Mouse (Mus musculus) liver, adult 2 months (tissue): ENCODE results near the gene Rd3l. TPM values are rescaled to one million over a fixed set of nuclear protein-coding genes. Genes with fewer than 3 reads are reported as not detected.
"Not testable (repeated sequence)": the region's sequence is repeated elsewhere in the genome, so short reads cannot be mapped to it uniquely, and the experiment has no call there.

ENCODE experiments used
- DNase-seq: peaks from one replicate; pipeline ENCODE4 v3.0.0-alpha.2; 2011; ENCODE audit warnings: low read depth, low spot score; ENCODE audit errors: extremely low read depth
- H3K27ac ChIP-seq: fragments of 200-500 bp; replicated peaks from 2 replicates; pipeline ENCODE4 v1.5.1; 2012; ENCODE audit warnings: low read depth, mild to moderate bottlenecking, control low read depth, inconsistent platforms, low read length; ENCODE audit not compliant: insufficient read depth
- H3K27me3 ChIP-seq: fragments of 200-500 bp; 2 replicates; pipeline ENCODE4 v1.6.1; 2012; ENCODE audit warnings: mild to moderate bottlenecking, moderate library complexity, low read length, inconsistent platforms; ENCODE audit not compliant: control insufficient read depth, insufficient read depth
- H3K36me3 ChIP-seq: fragments of 200-500 bp; 2 replicates; pipeline ENCODE4 v1.6.1; 2012; ENCODE audit warnings: low read length, inconsistent platforms; ENCODE audit not compliant: control insufficient read depth, insufficient read depth
- H3K4me1 ChIP-seq: fragments of 200-500 bp; 2 replicates; pipeline ENCODE4 v1.6.1; 2011; ENCODE audit warnings: low read length; ENCODE audit not compliant: control insufficient read depth, insufficient read depth
- H3K4me3 ChIP-seq: fragments of 200-500 bp; 2 replicates; pipeline ENCODE4 v1.5.1; 2011; ENCODE audit warnings: low read depth, mild to moderate bottlenecking, control low read depth, low read length, moderate library complexity; ENCODE audit not compliant: insufficient read depth
- H3K79me2 ChIP-seq: fragments of 200-500 bp; 2 replicates; pipeline ENCODE4 v1.6.1; 2012; ENCODE audit warnings: inconsistent platforms, mild to moderate bottlenecking, low read length, moderate library complexity; ENCODE audit not compliant: control insufficient read depth, insufficient read depth
- H3K9ac ChIP-seq: fragments of 200-500 bp; 2 replicates; pipeline ENCODE4 v1.6.1; 2012; ENCODE audit warnings: low read depth, mild to moderate bottlenecking, control low read depth, inconsistent platforms, low read length
- CTCF ChIP-seq: fragments of 200-500 bp; IDR thresholded peaks from 2 replicates; pipeline ENCODE4 v1.5.1; 2011; ENCODE audit warnings: low read depth, low read length, control low read depth
- POLR2A ChIP-seq: fragments of 200-500 bp; IDR thresholded peaks from 2 replicates; pipeline ENCODE4 v1.6.1; 2011; ENCODE audit warnings: low read length, control low read depth; ENCODE audit not compliant: insufficient read depth; ENCODE audit errors: extremely low read depth
- WGBS: fragments of 180-500 bp; shearing (Covaris S2); methylation state at CpG from one replicate; pipeline ENCODE4 v1.1.7; 2018; 5-methylcytosine and 5-hydroxymethylcytosine counted together
- polyA plus RNA-seq: library from polyadenylated mRNA; depleted of rRNA; stranded (reverse); fragments of >200 nt; gene quantifications from 2 replicates; pipeline ENCODE4 v1.2.3, GENCODE M21; 2012
- total RNA-seq: library from RNA; depleted of rRNA; stranded (reverse); fragments of >200 nt; gene quantifications from 2 replicates; pipeline ENCODE4 v1.2.3, GENCODE M21; 2014

Rd3l gene
- total and polyA plus RNA-seq, 2 experiments = not detected

GRCm38 (mm10) chr12:111963339-111963738 lies 17.8 kb downstream of the Rd3l start:
- Histone ChIP-seq H3K27me3 (no peaks in the 10 kb centered on the region), H3K4me1 (peaks cover 9% of the 10 kb centered on the region), H3K79me2 (peaks cover 23% of the 10 kb centered on the region), H3K4me3 (no peak overlapping the region), H3K9ac (no peak overlapping the region), H3K27ac (no peak overlapping the region), H3K36me3 (peaks cover 10% of the 10 kb centered on the region; the same call in 1 of the 2 replicates)
- TF ChIP-seq CTCF = no peak
- no peak for TF ChIP-seq POLR2A
- DNase-seq = no peak
- WGBS = 61% methylated on average over 5 of the region's 5 CpGs

- Histone ChIP-seq H3K4me1 (peaks cover 5% of the 10 kb centered on the region; the same call in 1 of the 2 replicates), H3K27ac (no peak overlapping the region), H3K36me3 (peaks cover 10% of the 10 kb centered on the region; the same call in 1 of the 2 replicates), H3K27me3 (no peaks in the 10 kb centered on the region), H3K4me3 (no peak overlapping the region), H3K79me2 (no peaks in the 10 kb centered on the region), H3K9ac (0 out of 2 replicates have a peak overlapping the region, but pooled peaks have one; percentile 28)
- 28% methylated on average over 9 of the region's 9 CpGs for WGBS
- DNase-seq = peak; percentile 71
- TF ChIP-seq POLR2A = no peak
- TF ChIP-seq CTCF = peak; percentile 82
Measured at GRCm38 (mm10) chr12:111958101-111958865, 22.8 kb downstream of the Rd3l start.

GRCm38 (mm10) chr12:111956173-111956572 lies 24.9 kb downstream of the Rd3l start:
- Histone ChIP-seq H3K27me3 (no peaks in the 10 kb centered on the region), H3K4me3 (no peak overlapping the region), H3K4me1 (peaks cover 13% of the 10 kb centered on the region), H3K27ac (peak overlapping the region; percentile 59), H3K9ac (no peak overlapping the region), H3K79me2 (no peaks in the 10 kb centered on the region), H3K36me3 (peaks cover 4% of the 10 kb centered on the region; the same call in 1 of the 2 replicates)
- TF ChIP-seq CTCF (no peak), POLR2A (no peak)
- peak; percentile 86 for DNase-seq
- 29% methylated on average over 5 of the region's 5 CpGs for WGBS

DNA sequence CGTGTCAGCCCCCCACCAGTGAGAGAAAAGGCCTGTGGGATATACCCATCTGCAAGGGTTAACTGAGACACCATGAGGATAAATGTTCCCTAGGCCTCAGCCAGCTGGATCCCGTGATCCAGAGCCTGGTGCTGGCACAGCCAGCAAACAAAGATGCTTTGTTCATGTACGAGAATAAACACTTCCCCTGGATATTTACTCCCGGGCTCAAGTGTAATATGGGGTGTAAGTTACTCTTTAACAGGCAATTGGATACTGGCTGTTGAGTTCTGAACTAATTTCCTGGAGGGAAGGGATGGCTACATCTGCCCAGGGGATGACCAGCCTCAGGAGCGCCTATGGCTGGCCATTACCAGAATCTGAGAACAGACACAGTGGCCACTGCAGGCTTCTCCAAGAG lies 29.4 kb downstream of the Rd3l start:
- no peak overlapping the region for H3K4me3 ChIP-seq
- TF ChIP-seq POLR2A = no peak
- TF ChIP-seq CTCF = no peak
- no peaks in the 10 kb centered on the region for H3K27me3 ChIP-seq
- DNase-seq = peak; percentile 77
- peaks cover 18% of the 10 kb centered on the region for H3K4me1 ChIP-seq
- no peak overlapping the region for H3K9ac ChIP-seq
- 33% methylated on average over 5 of the region's 5 CpGs for WGBS
- no peaks in the 10 kb centered on the region for H3K79me2 ChIP-seq
- H3K27ac ChIP-seq = peak overlapping the region; percentile 5; the same call in 1 of the 2 replicates
- no peaks in the 10 kb centered on the region for H3K36me3 ChIP-seq

GRCm38 (mm10) chr12:111950486-111950885 lies 30.6 kb downstream of the Rd3l start:
- Histone ChIP-seq H3K9ac (no peak overlapping the region), H3K36me3 (no peaks in the 10 kb centered on the region), H3K79me2 (no peaks in the 10 kb centered on the region), H3K4me1 (peaks cover 16% of the 10 kb centered on the region), H3K27me3 (no peaks in the 10 kb centered on the region), H3K4me3 (no peak overlapping the region), H3K27ac (no peak overlapping the region)
- peak; percentile 75 for DNase-seq
- WGBS = 23% methylated on average over 5 of the region's 5 CpGs
- TF ChIP-seq POLR2A (no peak), CTCF (no peak)

- Histone ChIP-seq H3K27ac (peak overlapping the region; percentile 31), H3K9ac (no peak overlapping the region), H3K36me3 (no peaks in the 10 kb centered on the region), H3K27me3 (no peaks in the 10 kb centered on the region), H3K4me3 (no peak overlapping the region), H3K4me1 (peaks cover 25% of the 10 kb centered on the region), H3K79me2 (no peaks in the 10 kb centered on the region)
- 30% methylated on average over 2 of the region's 2 CpGs for WGBS
- DNase-seq = peak; percentile 71
- peak; percentile 87 for TF ChIP-seq CTCF
- TF ChIP-seq POLR2A = no peak
Measured at GRCm38 (mm10) chr12:111946716-111947115, 34.4 kb downstream of the Rd3l start.

- H3K36me3 ChIP-seq, H3K9ac ChIP-seq, H3K79me2 ChIP-seq, H3K4me3 ChIP-seq, DNase-seq, H3K27me3 ChIP-seq: not testable (repeated sequence)
- Histone ChIP-seq H3K4me1 (peaks cover 21% of the 10 kb centered on the region), H3K27ac (peak overlapping the region; percentile 31)
- WGBS = 65% methylated on average over 13 of the region's 15 CpGs
Measured at GRCm38 (mm10) chr12:111945765-111946655, 35.1 kb downstream of the Rd3l start.
